Mouse (Mus musculus): ENCODE results near the gene Mast4.

The Mast4 gene

GRCm38 (mm10) chr13:102888895-102889490 lies 445.3 kb downstream of the Mast4 start:
- DNase-seq (ENCODE audit: low spot score): no peak

- DNase-seq (ENCODE audit: low spot score): no peak
These were observed 446.1 kb downstream of the Mast4 start for GRCm38 (mm10) chr13:102888211-102888610.

- no peak for DNase-seq (ENCODE audit: low spot score)
These were observed 446.8 kb downstream of the Mast4 start for GRCm38 (mm10) chr13:102887534-102887933.

GRCm38 (mm10) chr13:102886788-102887187 lies 447.5 kb downstream of the Mast4 start:
- no peak for DNase-seq (ENCODE audit: low spot score)

- no peak for DNase-seq (ENCODE audit: low spot score)
These were observed 448.1 kb downstream of the Mast4 start for GRCm38 (mm10) chr13:102886147-102886546.

GRCm38 (mm10) chr13:102880381-102881076 lies 453.8 kb downstream of the Mast4 start:
- no peak for DNase-seq (ENCODE audit: low spot score)

- DNase-seq (ENCODE audit: low spot score): no peak
These were observed 455.7 kb downstream of the Mast4 start for GRCm38 (mm10) chr13:102878631-102879030.

- no peak for DNase-seq (ENCODE audit: low spot score)
These were observed 456.5 kb downstream of the Mast4 start for GRCm38 (mm10) chr13:102877766-102878325.

GRCm38 (mm10) chr13:102877154-102877553 lies 457.1 kb downstream of the Mast4 start:
- no peak for DNase-seq (ENCODE audit: low spot score)

GRCm38 (mm10) chr13:102875520-102875919 lies 458.8 kb downstream of the Mast4 start:
- no peak for DNase-seq (ENCODE audit: low spot score)

- DNase-seq (ENCODE audit: low spot score): no peak
These were observed 459.2 kb downstream of the Mast4 start for GRCm38 (mm10) chr13:102875144-102875476.

- no peak for DNase-seq (ENCODE audit: low spot score)
These were observed 459.7 kb downstream of the Mast4 start for GRCm38 (mm10) chr13:102874465-102875143.

GRCm38 (mm10) chr13:102873412-102874016 lies 460.8 kb downstream of the Mast4 start:
- no peak for DNase-seq (ENCODE audit: low spot score)

GRCm38 (mm10) chr13:102871380-102872104 lies 462.8 kb downstream of the Mast4 start:
- no peak for DNase-seq (ENCODE audit: low spot score)

GRCm38 (mm10) chr13:102869541-102869940 lies 464.8 kb downstream of the Mast4 start:
- no peak for DNase-seq (ENCODE audit: low spot score)

GRCm38 (mm10) chr13:102866816-102867215 lies 467.5 kb downstream of the Mast4 start:
- no peak for DNase-seq (ENCODE audit: low spot score)

- DNase-seq (ENCODE audit: low spot score): peak; percentile 23
These were observed 468.1 kb downstream of the Mast4 start for GRCm38 (mm10) chr13:102865971-102866724.

GRCm38 (mm10) chr13:102865494-102865893 lies 468.8 kb downstream of the Mast4 start:
- no peak for DNase-seq (ENCODE audit: low spot score)

- DNase-seq (ENCODE audit: low spot score): no peak
These were observed 469.5 kb downstream of the Mast4 start for GRCm38 (mm10) chr13:102864840-102865239.

GRCm38 (mm10) chr13:102864079-102864478 lies 470.2 kb downstream of the Mast4 start:
- DNase-seq (ENCODE audit: low spot score): no peak

GRCm38 (mm10) chr13:102862981-102863380 lies 471.3 kb downstream of the Mast4 start:
- DNase-seq (ENCODE audit: low spot score): no peak

All from ovary, adult 18-20 months (tissue).